Mouse (Mus musculus) forebrain, embryonic 15.5 days (tissue): ENCODE measurements around the gene Orai1. TPM values are rescaled to one million over a fixed set of nuclear protein-coding genes. Genes with fewer than 3 reads are reported as not detected.

Experiments
- ATAC-seq: fragments of 200-750 bp; cut with Nextera tagmentation; replicated peaks from 2 replicates; pipeline ENCODE4 v1.8.0; 2017; ENCODE audit warnings: mild to moderate bottlenecking, moderate TSS enrichment, moderate library complexity
- H3K27ac ChIP-seq: fragments of 300-500 bp; sonication (generic); replicated peaks from 2 replicates; pipeline ENCODE4 v1.5.1; 2015; ENCODE audit warnings: mild to moderate bottlenecking, inconsistent platforms
- H3K27me3 ChIP-seq: fragments of 300-500 bp; sonication (generic); 2 replicates; pipeline ENCODE4 v1.6.1; 2015; ENCODE audit warnings: inconsistent platforms
- H3K36me3 ChIP-seq: fragments of 300-500 bp; sonication (generic); 2 replicates; pipeline ENCODE4 v1.6.1; 2015; ENCODE audit warnings: mild to moderate bottlenecking, inconsistent platforms
- H3K4me1 ChIP-seq: fragments of 300-500 bp; sonication (generic); 2 replicates; pipeline ENCODE4 v1.6.1; 2015; ENCODE audit warnings: inconsistent platforms
- H3K4me2 ChIP-seq: fragments of 300-500 bp; sonication (generic); replicated peaks from 2 replicates; pipeline ENCODE4 v1.6.1; 2015; ENCODE audit warnings: mild to moderate bottlenecking, inconsistent platforms
- H3K4me3 ChIP-seq: fragments of 300-500 bp; sonication (generic); 2 replicates; pipeline ENCODE4 v1.5.1; 2015; ENCODE audit warnings: mild to moderate bottlenecking, inconsistent platforms
- H3K9ac ChIP-seq: fragments of 300-500 bp; sonication (generic); replicated peaks from 2 replicates; pipeline ENCODE4 v1.6.1; 2015; ENCODE audit warnings: mild to moderate bottlenecking, inconsistent platforms
- H3K9me3 ChIP-seq: fragments of 300-500 bp; sonication (generic); 2 replicates; pipeline ENCODE4 v1.6.1; 2016; ENCODE audit warnings: inconsistent platforms
- WGBS: fragments of 180-500 bp; shearing (Covaris S2); methylation state at CpG from one replicate; pipeline ENCODE4 v1.1.7; 2015; ENCODE audit warnings: mixed read lengths; 5-methylcytosine and 5-hydroxymethylcytosine counted together
- polyA plus RNA-seq: library from polyadenylated mRNA; unstranded; fragments of >200 nt; fragmentation: Nextera tagmentation; extraction: Ambion mirVana; gene quantifications from 2 replicates; pipeline ENCODE4 v1.2.1, GENCODE M21; 2015

Orai1 gene
- polyA plus RNA-seq, 1 experiment from 2014 or later, result 14.9 TPM

DNA sequence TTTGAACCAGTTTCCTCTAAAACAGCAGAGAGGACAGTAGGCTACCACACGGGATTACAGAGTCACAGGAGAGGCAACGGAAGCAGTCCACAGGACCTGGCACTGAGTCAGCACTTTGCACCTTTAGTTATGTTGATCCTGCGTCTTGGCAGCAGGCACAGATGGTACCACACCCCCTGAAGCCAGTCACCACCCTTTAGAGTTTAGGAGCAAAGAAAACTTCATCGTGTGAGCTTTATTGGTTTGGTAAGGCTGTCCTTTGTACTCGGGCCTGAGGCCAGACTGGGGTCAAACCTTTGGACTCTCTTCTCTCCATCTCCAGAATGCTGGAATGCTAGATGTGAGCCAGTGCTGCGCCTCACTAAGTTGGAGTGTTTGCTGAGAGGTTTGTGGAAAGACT lies 20.7 kb downstream of the Orai1 start:
- ATAC-seq, result no peak

DNA sequence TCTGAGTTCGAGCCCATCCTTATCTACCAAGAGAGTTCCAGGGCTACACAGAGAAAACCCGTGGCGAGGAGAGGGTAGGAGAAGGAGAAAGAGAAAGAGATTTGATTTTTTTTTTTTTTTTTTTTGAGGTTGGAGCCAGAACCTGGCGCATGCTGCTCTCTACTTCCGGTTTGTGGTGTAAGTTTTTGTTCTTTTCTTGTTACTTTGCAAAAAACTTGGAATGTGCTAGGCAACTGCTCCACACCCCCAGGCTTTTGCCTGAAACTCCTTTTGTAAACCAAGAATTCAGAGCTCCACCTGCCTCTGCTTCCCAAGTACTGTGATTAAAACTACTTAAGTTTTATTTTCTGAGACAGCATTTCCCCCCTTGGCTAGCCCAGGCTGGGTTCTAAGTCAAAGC lies 23.2 kb downstream of the Orai1 start:
- Histone ChIP-seq H3K4me1 (peaks cover 11% of the 10 kb centered on the region), H3K27me3 (no peaks in the 10 kb centered on the region), H3K36me3 (no peaks in the 10 kb centered on the region), H3K4me2 (no peak overlapping the region), H3K27ac (no peak overlapping the region), H3K9me3 (no peaks in the 10 kb centered on the region), H3K4me3 (no peak overlapping the region), H3K9ac (no peak overlapping the region)
- WGBS, result 79% methylated on average over 5 of the region's 5 CpGs
- no peak for ATAC-seq

More for the DNA sequence above, 20.7 kb downstream of the Orai1 start:
- no peaks in the 10 kb centered on the region for H3K9me3 ChIP-seq
- H3K4me2 ChIP-seq, result no peak overlapping the region
- no peak overlapping the region for H3K27ac ChIP-seq
- H3K4me3 ChIP-seq, result no peak overlapping the region
- no peaks in the 10 kb centered on the region for H3K27me3 ChIP-seq
- 33% methylated on average over 6 of the region's 6 CpGs for WGBS
- no peak overlapping the region for H3K9ac ChIP-seq
- H3K4me1 ChIP-seq, result peaks cover 11% of the 10 kb centered on the region
- peaks cover 11% of the 10 kb centered on the region; the same call in 1 of the 2 replicates for H3K36me3 ChIP-seq

GRCm38 (mm10) chr5:123039120-123039752 lies 24.4 kb downstream of the Orai1 start:
- Histone ChIP-seq H3K36me3 (no peaks in the 10 kb centered on the region), H3K27ac (no peak overlapping the region), H3K4me2 (peak overlapping the region; percentile 39), H3K9ac (no peak overlapping the region), H3K4me3 (peak overlapping the region; percentile 8; the same call in 1 of the 2 replicates), H3K27me3 (no peaks in the 10 kb centered on the region), H3K9me3 (no peaks in the 10 kb centered on the region), H3K4me1 (peaks cover 11% of the 10 kb centered on the region)
- ATAC-seq, result no peak
- 5% methylated on average over 25 of the region's 25 CpGs for WGBS

GRCm38 (mm10) chr5:123040796-123041195 lies 25.9 kb downstream of the Orai1 start:
- Histone ChIP-seq H3K27ac (no peak overlapping the region), H3K4me2 (no peak overlapping the region), H3K36me3 (no peaks in the 10 kb centered on the region), H3K9ac (no peak overlapping the region), H3K4me1 (peaks cover 5% of the 10 kb centered on the region), H3K9me3 (no peaks in the 10 kb centered on the region), H3K27me3 (no peaks in the 10 kb centered on the region), H3K4me3 (no peak overlapping the region)
- ATAC-seq, result no peak
- 61% methylated on average over 7 of the region's 7 CpGs for WGBS

DNA sequence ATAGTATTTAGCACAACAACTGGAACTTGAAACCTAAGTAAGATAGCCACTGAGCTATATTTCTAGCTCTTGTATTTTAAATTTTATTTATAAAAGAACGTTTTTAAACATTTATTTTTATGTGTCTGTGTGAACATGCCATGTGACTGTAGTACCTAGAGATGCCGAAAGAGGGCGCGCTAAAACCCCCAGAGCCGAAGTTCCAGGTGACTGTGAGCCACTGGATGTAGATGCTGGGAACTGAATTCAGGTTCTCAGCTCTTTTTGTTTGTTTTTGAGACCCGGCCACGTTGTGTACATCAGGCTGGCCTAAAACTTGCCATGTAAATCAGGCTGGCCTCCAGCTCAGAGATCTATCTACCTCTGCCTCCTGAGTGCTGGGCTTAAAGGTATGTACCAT lies 29.0 kb downstream of the Orai1 start:
- no peak overlapping the region for H3K9ac ChIP-seq
- 18% methylated on average over 7 of the region's 7 CpGs for WGBS

DNA sequence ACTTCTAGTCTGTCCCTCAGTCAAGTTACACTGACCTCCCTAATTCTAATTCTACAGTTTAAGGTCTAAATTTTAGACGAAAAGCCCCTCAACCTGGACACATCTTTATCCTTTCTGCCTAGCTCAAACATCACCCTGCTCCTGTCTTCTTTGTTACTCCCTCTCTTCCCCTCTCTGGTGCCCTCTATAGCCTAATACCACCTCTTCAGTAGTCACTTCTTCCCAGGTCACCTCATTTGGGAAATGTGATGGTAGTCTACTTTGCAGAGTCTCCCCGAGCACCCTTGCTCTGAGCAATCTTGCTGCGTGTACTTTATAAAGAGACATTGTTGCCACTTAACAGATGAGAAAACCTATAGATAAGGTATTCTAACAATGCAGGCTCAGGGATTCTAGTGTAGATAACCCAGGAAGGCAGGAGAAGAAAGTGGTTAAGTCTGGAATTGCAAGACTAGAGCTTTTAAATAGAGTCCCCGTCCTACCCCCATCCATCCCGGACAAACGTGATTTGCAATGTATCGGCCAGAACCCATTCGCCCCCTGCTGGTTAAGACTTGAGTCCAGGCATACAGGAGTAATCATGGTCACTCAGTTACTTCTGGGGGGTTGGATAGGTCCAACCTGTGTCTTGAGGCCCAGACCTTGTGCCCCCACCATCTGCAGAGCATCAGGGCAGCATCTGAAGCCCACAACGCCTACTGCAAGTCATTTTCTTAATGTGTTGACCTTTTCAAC lies 30.9 kb downstream of the Orai1 start:
- 0 out of 2 replicates have a peak, but pooled peaks have one; percentile 32 for ATAC-seq
- peaks cover 7% of the 10 kb centered on the region for H3K4me1 ChIP-seq
- no peak overlapping the region for H3K9ac ChIP-seq
- no peak overlapping the region for H3K4me2 ChIP-seq
- WGBS, result 39% methylated on average over 9 of the region's 9 CpGs
- no peaks in the 10 kb centered on the region for H3K27me3 ChIP-seq
- H3K4me3 ChIP-seq, result no peak overlapping the region
- no peak overlapping the region for H3K27ac ChIP-seq
- no peaks in the 10 kb centered on the region for H3K9me3 ChIP-seq
- no peaks in the 10 kb centered on the region for H3K36me3 ChIP-seq

More for the DNA sequence above, 29.0 kb downstream of the Orai1 start:
- no peak overlapping the region for H3K27ac ChIP-seq
- H3K27me3 ChIP-seq, result no peaks in the 10 kb centered on the region
- H3K4me2 ChIP-seq, result no peak overlapping the region
- H3K9me3 ChIP-seq, result no peaks in the 10 kb centered on the region
- ATAC-seq, result no peak
- H3K4me3 ChIP-seq, result no peak overlapping the region
- H3K4me1 ChIP-seq, result peaks cover 5% of the 10 kb centered on the region; the same call in 1 of the 2 replicates
- H3K36me3 ChIP-seq, result no peaks in the 10 kb centered on the region

- Histone ChIP-seq H3K27me3 (no peaks in the 10 kb centered on the region), H3K36me3 (no peaks in the 10 kb centered on the region), H3K27ac (no peak within 1 kb of the TSS), H3K4me1 (peaks cover 7% of the 10 kb centered on the region), H3K9ac (no peak within 1 kb of the TSS), H3K4me3 (no peak within 1 kb of the TSS), H3K9me3 (no peaks in the 10 kb centered on the region), H3K4me2 (no peak within 1 kb of the TSS)
- WGBS, result 79% methylated on average over 3 of the region's 3 CpGs
- no peak for ATAC-seq
Observed at GRCm38 (mm10) chr5:123046916-123047315, 32.0 kb downstream of the Orai1 start, which contains the start of gene Morn3. Gene Morn3 (minus strand): TSS chr5:123047016.

DNA sequence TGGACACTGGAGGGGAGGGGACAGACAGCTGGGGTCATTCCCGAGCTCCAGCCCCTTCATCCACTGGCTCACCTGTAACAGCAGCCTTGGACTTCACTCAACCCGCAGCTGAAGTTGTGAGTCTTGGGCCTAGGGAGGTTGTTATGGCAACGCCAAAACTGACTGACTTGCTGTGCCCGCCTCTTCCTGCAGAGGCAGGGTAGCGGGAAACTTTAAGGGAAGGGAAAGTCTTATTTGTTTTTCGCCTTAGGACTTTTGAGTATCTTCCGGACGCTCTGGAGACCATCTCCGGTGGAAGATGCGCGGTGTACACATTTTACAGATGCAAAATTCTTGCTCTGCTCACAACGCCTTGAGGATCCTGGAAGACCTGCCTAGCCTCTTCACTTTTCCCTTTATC lies 34.4 kb downstream of the Orai1 start:
- 4% methylated on average over 12 of the region's 12 CpGs for WGBS
- Histone ChIP-seq H3K27ac (no peak overlapping the region), H3K36me3 (no peaks in the 10 kb centered on the region), H3K9me3 (no peaks in the 10 kb centered on the region), H3K4me2 (peak overlapping the region; percentile 31), H3K4me3 (peak overlapping the region; percentile 12; the same call in 1 of the 2 replicates), H3K9ac (no peak overlapping the region), H3K4me1 (peaks cover 7% of the 10 kb centered on the region), H3K27me3 (no peaks in the 10 kb centered on the region)
- ATAC-seq, result no peak

DNA sequence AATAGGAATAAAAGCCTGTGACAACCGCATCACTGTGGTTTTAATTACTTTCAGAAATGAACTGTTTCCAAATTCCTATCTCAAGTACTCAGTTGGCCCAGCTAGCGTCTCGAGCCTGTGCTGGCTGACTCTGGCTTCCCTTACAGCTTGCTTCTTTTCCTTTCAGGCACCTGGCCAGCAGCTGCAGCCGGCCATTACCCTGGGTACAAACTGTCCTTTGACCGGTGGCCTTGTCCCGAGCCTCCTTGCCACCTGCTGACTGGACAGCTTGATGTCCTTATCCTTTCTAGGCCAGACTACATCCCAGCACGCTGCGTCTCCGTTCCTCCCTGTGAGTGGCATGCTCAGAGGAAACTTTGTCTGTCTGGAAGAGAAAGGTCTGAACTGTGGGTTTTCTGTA lies 36.0 kb downstream of the Orai1 start:
- Histone ChIP-seq H3K4me3 (no peak overlapping the region), H3K4me2 (no peak overlapping the region), H3K4me1 (peaks cover 7% of the 10 kb centered on the region), H3K36me3 (no peaks in the 10 kb centered on the region), H3K9me3 (no peaks in the 10 kb centered on the region), H3K9ac (no peak overlapping the region), H3K27me3 (no peaks in the 10 kb centered on the region), H3K27ac (no peak overlapping the region)
- WGBS, result 80% methylated on average over 9 of the region's 9 CpGs
- ATAC-seq, result no peak

DNA sequence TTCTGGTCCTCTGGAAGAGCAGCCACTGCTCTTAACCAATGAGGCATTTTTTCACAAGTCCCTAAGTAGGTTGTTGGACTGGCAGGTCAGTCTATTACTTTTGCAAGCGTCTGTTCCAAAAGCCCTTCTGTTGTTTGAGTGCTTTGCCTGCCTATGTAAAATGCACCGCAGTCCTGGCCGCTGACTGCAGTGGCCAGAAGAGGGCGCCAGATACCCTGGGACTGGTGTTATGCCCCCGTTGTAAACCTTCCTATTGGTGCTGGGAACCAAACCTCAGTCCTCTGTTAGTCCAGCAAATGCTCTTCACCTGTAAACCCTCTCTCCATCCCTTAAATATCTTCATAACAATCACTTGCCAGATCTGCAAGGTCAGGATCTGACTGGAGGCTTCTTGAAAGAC lies 36.9 kb downstream of the Orai1 start:
- Histone ChIP-seq H3K9me3 (no peaks in the 10 kb centered on the region), H3K27me3 (no peaks in the 10 kb centered on the region), H3K27ac (no peak overlapping the region), H3K4me2 (no peak overlapping the region), H3K4me1 (peaks cover 7% of the 10 kb centered on the region), H3K9ac (no peak overlapping the region), H3K4me3 (no peak overlapping the region), H3K36me3 (no peaks in the 10 kb centered on the region)
- 77% methylated on average over 5 of the region's 5 CpGs for WGBS
- no peak for ATAC-seq

DNA sequence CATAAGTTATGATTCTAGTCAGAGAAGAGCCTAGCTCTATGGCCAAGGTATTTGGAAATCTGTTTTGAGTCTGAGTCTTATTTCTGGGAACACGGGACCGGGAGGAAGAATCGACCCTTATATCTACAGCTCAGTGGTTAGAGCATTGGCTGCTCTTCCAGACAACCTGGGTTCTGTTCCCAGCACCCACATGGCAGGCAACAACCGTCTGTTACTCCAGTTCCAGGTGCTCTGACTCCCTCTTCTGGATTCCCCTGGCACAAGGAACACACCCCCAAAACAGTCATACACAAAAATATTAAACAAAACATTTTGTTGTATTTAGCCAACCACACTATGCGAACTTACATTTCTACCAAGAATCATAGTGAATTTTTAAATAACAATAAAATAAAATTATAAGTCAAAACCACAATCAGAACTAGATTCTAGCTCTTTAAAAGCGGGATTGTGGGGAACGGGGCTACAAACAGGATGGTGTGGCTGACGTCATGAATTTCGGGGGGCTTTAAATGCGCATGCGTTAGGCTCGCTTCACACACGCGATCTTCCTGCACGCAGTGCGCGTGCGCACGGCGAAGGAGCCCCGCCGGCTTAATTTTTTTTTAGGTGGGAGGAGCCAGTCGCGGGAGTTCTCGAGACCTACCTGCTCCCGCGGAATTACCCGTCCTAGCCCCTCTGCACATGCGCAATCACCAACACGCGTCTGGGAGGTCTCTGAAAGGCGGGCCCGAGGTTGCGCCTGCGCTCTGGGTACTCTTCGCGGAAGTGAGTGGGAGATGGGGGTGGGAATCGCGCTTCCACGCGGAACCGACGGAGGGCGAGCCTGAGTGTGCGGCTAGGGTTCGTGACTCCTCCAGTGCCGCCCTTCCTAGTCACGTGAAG lies 42.7 kb downstream of the Orai1 start:
- H3K36me3 ChIP-seq, result no peaks in the 10 kb centered on the region
- peak overlapping the region; percentile 40 for H3K9ac ChIP-seq
- peak overlapping the region; percentile 45 for H3K4me3 ChIP-seq
- ATAC-seq, result peak; percentile 94
- no peaks in the 10 kb centered on the region for H3K27me3 ChIP-seq
- peaks cover 3% of the 10 kb centered on the region for H3K4me1 ChIP-seq
- peak overlapping the region; percentile 43 for H3K4me2 ChIP-seq
- peak overlapping the region; percentile 66 for H3K27ac ChIP-seq
- 0 out of 2 replicates have a peak, but pooled peaks cover 4% of the 10 kb centered on the region for H3K9me3 ChIP-seq
- WGBS, result 8% methylated on average over 48 of the region's 48 CpGs
